Mouse (Mus musculus) CH12.LX (cell line): ENCODE measurements around the gene Fntb. TPM values are rescaled to one million over a fixed set of nuclear protein-coding genes. Genes with fewer than 3 reads are reported as not detected.

Experiments used
- DNase-seq: peaks from one replicate; pipeline ENCODE4 v3.0.0-alpha.2; 2013; ENCODE audit errors: extremely low read depth
- H3K27ac ChIP-seq: 2 replicates; pipeline ENCODE4 v1.5.1; 2012; ENCODE audit warnings: low read depth, mild to moderate bottlenecking, control low read depth, moderate library complexity; ENCODE audit not compliant: insufficient read depth
- H3K27me3 ChIP-seq: replicated peaks from 2 replicates; pipeline ENCODE3; 2012; ENCODE audit warnings: inconsistent platforms
- H3K36me3 ChIP-seq, 2 experiments: replicated peaks in 1 of 2; 2 replicates each; pipeline versions ENCODE3 to v1.6.1; 2012; ENCODE audit warnings: inconsistent platforms in 1 of 2, low read length in 1 of 2, mild to moderate bottlenecking in 1 of 2, mixed read lengths in 1 of 2, moderate library complexity in 1 of 2; ENCODE audit not compliant: control insufficient read depth in 1 of 2, insufficient read depth in 1 of 2
- H3K4me1 ChIP-seq, 2 experiments: 2 replicates each; pipeline ENCODE4 v1.6.1; 2012; ENCODE audit warnings: inconsistent platforms in 1 of 2, moderate library complexity in 1 of 2; ENCODE audit not compliant: insufficient read depth in 2 of 2, control insufficient read depth in 1 of 2
- H3K4me2 ChIP-seq: 2 replicates; pipeline ENCODE4 v1.6.1; 2012; ENCODE audit warnings: low read depth, mild to moderate bottlenecking, control low read depth; ENCODE audit not compliant: poor library complexity, insufficient read depth, severe bottlenecking
- H3K4me3 ChIP-seq, 3 experiments: fragments of 150-350 bp in 1 of 3; sonication (generic) in 1 of 3; replicated peaks in 1 of 3; 2 replicates each; pipeline versions ENCODE3 to v1.5.1; 2011 to 2012; ENCODE audit warnings: low read depth in 2 of 3, low read length in 2 of 3, mild to moderate bottlenecking in 2 of 3, moderate library complexity in 2 of 3, control low read depth in 1 of 3, improper control_type of control experiment in 1 of 3, inconsistent platforms in 1 of 3, mixed read lengths in 1 of 3; ENCODE audit not compliant: poor library complexity in 1 of 3
- H3K79me2 ChIP-seq: replicated peaks from 2 replicates; pipeline ENCODE4 v1.6.1; 2012; ENCODE audit warnings: mild to moderate bottlenecking, moderate library complexity; ENCODE audit not compliant: control insufficient read depth, poor library complexity, insufficient read depth, severe bottlenecking; ENCODE audit errors: extremely low read depth
- H3K9ac ChIP-seq: 2 replicates; pipeline ENCODE4 v1.6.1; 2012; ENCODE audit warnings: low read depth, mild to moderate bottlenecking, control low read depth, moderate library complexity; ENCODE audit not compliant: insufficient read depth
- H3K9me3 ChIP-seq: replicated peaks from 2 replicates; pipeline ENCODE3; 2012; ENCODE audit warnings: low read length, inconsistent platforms, mixed read lengths
- BHLHE40 ChIP-seq: IDR thresholded peaks from 2 replicates; pipeline ENCODE4 v1.6.1; 2011; ENCODE audit warnings: mild to moderate bottlenecking, low read depth, low read length, improper control_type of control experiment
- CHD1 ChIP-seq: IDR thresholded peaks from 2 replicates; pipeline ENCODE4 v1.6.1; 2012; ENCODE audit warnings: low read depth, low read length, improper control_type of control experiment, inconsistent platforms
- E2F4 ChIP-seq: IDR thresholded peaks from 2 replicates; pipeline ENCODE4 v1.6.1; 2011; ENCODE audit warnings: low read depth, low read length, improper control_type of control experiment; ENCODE audit not compliant: insufficient replicate concordance
- EP300 ChIP-seq: IDR thresholded peaks from 2 replicates; pipeline ENCODE4 v1.6.1; 2011; ENCODE audit warnings: low read length, improper control_type of control experiment
- JUN ChIP-seq: IDR thresholded peaks from 2 replicates; pipeline ENCODE4 v1.6.1; 2011; ENCODE audit warnings: low read depth, mild to moderate bottlenecking, low read length, improper control_type of control experiment, moderate library complexity; ENCODE audit not compliant: insufficient read depth
- KAT2A ChIP-seq: IDR thresholded peaks from 2 replicates; pipeline ENCODE4 v1.6.1; 2012; ENCODE audit warnings: low read length, improper control_type of control experiment, inconsistent platforms; ENCODE audit not compliant: insufficient replicate concordance
- MAFK ChIP-seq: IDR thresholded peaks from 2 replicates; pipeline ENCODE4 v1.6.1; 2011; ENCODE audit warnings: low read length, improper control_type of control experiment; ENCODE audit not compliant: insufficient replicate concordance
- MAX ChIP-seq: IDR thresholded peaks from 2 replicates; pipeline ENCODE4 v1.6.1; 2011; ENCODE audit warnings: low read length, improper control_type of control experiment
- MEF2A ChIP-seq: IDR thresholded peaks from 2 replicates; pipeline ENCODE4 v1.6.1; 2014; ENCODE audit warnings: low read depth, mild to moderate bottlenecking, inconsistent platforms, low read length, improper control_type of control experiment, borderline replicate concordance
- MXI1 ChIP-seq: IDR thresholded peaks from 2 replicates; pipeline ENCODE4 v1.6.1; 2011; ENCODE audit warnings: mild to moderate bottlenecking, low read depth, low read length, improper control_type of control experiment
- MYC ChIP-seq: IDR thresholded peaks from 2 replicates; pipeline ENCODE4 v1.6.1; 2011; ENCODE audit warnings: low read depth, mild to moderate bottlenecking, improper control_type of control experiment, low read length
- NELFE ChIP-seq: IDR thresholded peaks from 2 replicates; pipeline ENCODE4 v1.6.1; 2011; ENCODE audit warnings: low read depth, low read length, improper control_type of control experiment
- NRF1 ChIP-seq: IDR thresholded peaks from 2 replicates; pipeline ENCODE4 v1.6.1; 2014; ENCODE audit warnings: low read depth, mild to moderate bottlenecking, inconsistent platforms, low read length, improper control_type of control experiment, moderate library complexity
- RAD21 ChIP-seq: IDR thresholded peaks from 2 replicates; pipeline ENCODE4 v1.6.1; 2011; ENCODE audit warnings: low read depth, mild to moderate bottlenecking, low read length, improper control_type of control experiment, moderate library complexity
- RCOR1 ChIP-seq: conservative IDR thresholded peaks from 2 replicates; pipeline ENCODE4 v1.6.1; 2012; ENCODE audit warnings: low read depth, mild to moderate bottlenecking, inconsistent platforms, low read length, improper control_type of control experiment
- USF1 ChIP-seq: IDR thresholded peaks from 2 replicates; pipeline ENCODE4 v1.6.1; 2014; ENCODE audit warnings: low read depth, mild to moderate bottlenecking, inconsistent platforms, low read length, improper control_type of control experiment
- ZC3H11A ChIP-seq: IDR thresholded peaks from 2 replicates; pipeline ENCODE4 v1.6.1; 2012; ENCODE audit warnings: low read depth, mild to moderate bottlenecking, inconsistent platforms, low read length, improper control_type of control experiment
- ZKSCAN1 ChIP-seq: IDR thresholded peaks from 2 replicates; pipeline ENCODE4 v1.6.1; 2012; ENCODE audit warnings: low read depth, inconsistent platforms, low read length, improper control_type of control experiment, borderline replicate concordance
- ZMIZ1 ChIP-seq: IDR thresholded peaks from 2 replicates; pipeline ENCODE4 v1.6.1; 2012; ENCODE audit warnings: low read depth, mild to moderate bottlenecking, inconsistent platforms, low read length, improper control_type of control experiment
- ZNF384 ChIP-seq: IDR thresholded peaks from 2 replicates; pipeline ENCODE4 v1.6.1; 2012; ENCODE audit warnings: low read depth, low read length, improper control_type of control experiment, inconsistent platforms
- dilution Hi-C: fragments of 300-500 bp; cut with MboI; formaldehyde crosslinking; loops from 2 replicates; pipeline ENCODE4 v1.14.3; 2020; ENCODE audit warnings: low sequenced_read_pairs; ENCODE audit not compliant: extremely low pct_unique_long_range_greater_than_20kb, extremely low pct_ligation_motif_present
- in situ Hi-C: fragments of 300-500 bp; cut with MboI; formaldehyde crosslinking; loops from 3 replicates; pipeline ENCODE4 v1.14.3; 2019; ENCODE audit warnings: low sequenced_read_pairs, low pct_ligation_motif_present, low pct_unique_long_range_greater_than_20kb, mixed read lengths
- polyA plus RNA-seq: library from polyadenylated mRNA; unstranded; fragments of >175 nt; gene quantifications from 2 replicates; pipeline ENCODE4 v1.2.1, GENCODE M21; 2012; ENCODE audit warnings: low read depth; ENCODE audit not compliant: insufficient read length
- total RNA-seq, 2 experiments: library from RNA; depleted of rRNA; stranded (reverse); fragments of 300-350 nt in 1 of 2; fragments of >200 nt in 1 of 2; gene quantifications; 2 replicates each; pipeline ENCODE4 v1.2.3; 2012 to 2014

The Fntb gene
- total and polyA plus RNA-seq, 3 experiments, result 5.6 to 19.5 (median 9.2) TPM

- H3K27ac ChIP-seq, result no peak overlapping the region
- H3K4me2 ChIP-seq, result no peak overlapping the region
- no peak overlapping the region for H3K9ac ChIP-seq
- H3K27me3 ChIP-seq, result no peaks in the 10 kb centered on the region
- no peak overlapping the region for H3K4me3 ChIP-seq
- H3K36me3 ChIP-seq, result peaks cover 89 to 98% of the 10 kb centered on the region in 2 experiments
- H3K4me1 ChIP-seq, result peaks cover 0 to 19% of the 10 kb centered on the region in 2 experiments; a peak in 1 of 4 replicates
- dilution Hi-C loops, result no loop called here
- in situ Hi-C loops, result no loop called here
- no peak for TF ChIP-seq ZMIZ1
- TF ChIP-seq ZC3H11A, result no peak
- TF ChIP-seq BHLHE40, result no peak
- no peak for TF ChIP-seq RCOR1
- TF ChIP-seq MAX, result no peak
- no peak for TF ChIP-seq NELFE
- TF ChIP-seq MXI1, result no peak
- no peak for TF ChIP-seq ZKSCAN1
- no peak for TF ChIP-seq KAT2A
- no peak for TF ChIP-seq JUN
- no peak for TF ChIP-seq MYC
- TF ChIP-seq MEF2A, result no peak
- TF ChIP-seq E2F4, result no peak
- TF ChIP-seq MAFK, result no peak
- TF ChIP-seq NRF1, result no peak
- TF ChIP-seq CHD1, result no peak
- no peak for TF ChIP-seq ZNF384
- no peak for TF ChIP-seq USF1
- no peak for DNase-seq
- peaks cover 9% of the 10 kb centered on the region for H3K79me2 ChIP-seq
- no peaks in the 10 kb centered on the region for H3K9me3 ChIP-seq
Measured at GRCm38 (mm10) chr12:76941524-76941923, 176.1 kb downstream of the Fntb start.

- Histone ChIP-seq H3K36me3 (peaks cover 86 to 97% of the 10 kb centered on the region in 2 experiments), H3K9me3 (no peaks in the 10 kb centered on the region), H3K4me3 (no peak overlapping the region), H3K79me2 (peaks cover 10% of the 10 kb centered on the region), H3K4me1 (peaks cover 0 to 16% of the 10 kb centered on the region in 2 experiments; a peak in 1 of 4 replicates), H3K27me3 (no peaks in the 10 kb centered on the region), H3K27ac (no peak overlapping the region), H3K9ac (no peak overlapping the region), H3K4me2 (no peak overlapping the region)
- in situ Hi-C loops (no loop called here), dilution Hi-C loops (no loop called here)
- DNase-seq, result no peak
- TF ChIP-seq RAD21 (no peak), RCOR1 (no peak), EP300 (no peak)
Measured at GRCm38 (mm10) chr12:76942476-76942875, 177.1 kb downstream of the Fntb start.
